Mouse (Mus musculus): ENCODE measurements around the gene Macrod2.

DNA sequence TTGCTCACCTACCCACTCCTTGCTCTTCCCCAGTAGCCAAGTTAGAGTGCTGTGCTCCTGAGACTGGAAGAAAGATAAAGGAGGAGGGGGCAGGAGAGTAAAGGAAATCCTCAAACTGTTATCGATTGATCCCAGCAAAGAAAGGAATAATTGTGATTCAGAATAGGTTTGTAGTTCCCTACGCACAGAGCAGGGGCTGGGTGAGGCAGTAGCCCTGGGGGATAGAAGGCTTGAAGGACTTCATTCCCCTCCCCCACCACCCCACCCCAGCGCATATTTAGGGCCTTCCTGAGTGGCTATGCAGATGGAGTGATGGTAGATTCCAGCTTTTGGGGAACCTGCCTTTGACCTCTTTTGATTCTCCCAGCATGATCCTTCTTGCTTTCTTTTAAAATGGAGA is 281.6 kb downstream of the Macrod2 start:
- TF ChIP-seq EP300 (optimal IDR thresholded peaks at IDR 0.05): no peak
- no peak for TF ChIP-seq CTCF (IDR thresholded peaks at IDR 0.05; ENCODE audit: low read depth)

Data from stomach, postnatal 0 days (tissue).